Mouse (Mus musculus) c-Kit-positive CD71-negative TER-119-negative erythroid progenitor cells, embryonic 14.5 days (primary cell): ENCODE results near the gene Cep162.

Source experiments
- DNase-seq: peaks from one replicate; pipeline ENCODE4 v3.0.0-alpha.2; 2013; ENCODE audit warnings: low read depth

Cep162 gene

GRCm38 (mm10) chr9:87162559-87162958 is 92.8 kb downstream of the Cep162 start:
- DNase-seq, result no peak

- DNase-seq, result no peak
These were observed 102.6 kb downstream of the Cep162 start for GRCm38 (mm10) chr9:87152641-87153325.

- DNase-seq, result no peak
These were observed 107.4 kb downstream of the Cep162 start for GRCm38 (mm10) chr9:87147927-87148326.

- DNase-seq, result no peak
These were observed 108.9 kb downstream of the Cep162 start for GRCm38 (mm10) chr9:87146400-87146799.

- DNase-seq, result no peak
These were observed 109.7 kb downstream of the Cep162 start for GRCm38 (mm10) chr9:87145671-87146070.

GRCm38 (mm10) chr9:87145180-87145579 is 110.2 kb downstream of the Cep162 start:
- DNase-seq, result no peak

- DNase-seq, result no peak
These were observed 110.8 kb downstream of the Cep162 start for GRCm38 (mm10) chr9:87144532-87144931.

GRCm38 (mm10) chr9:87144106-87144505 is 111.2 kb downstream of the Cep162 start, which contains the start of gene Mrap2:
Gene Mrap2 (plus strand): TSS chr9:87144306.
- DNase-seq, result peak; percentile 9

- DNase-seq, result no peak
These were observed 112.3 kb downstream of the Cep162 start for GRCm38 (mm10) chr9:87143076-87143475.
